Mouse (Mus musculus) C2C12 (cell line): Measurements from ENCODE around the gene Spata13.

ENCODE experiments used
- CEBPB ChIP-seq: IDR thresholded peaks from one replicate; pipeline ENCODE4 v1.6.1; 2011; ENCODE audit warnings: low read depth, mild to moderate bottlenecking, control low read depth, moderate library complexity
- CTCF ChIP-seq: IDR thresholded peaks from one replicate; pipeline ENCODE4 v1.5.1; 2011; ENCODE audit not compliant: control insufficient read depth, insufficient read depth, insufficient read length
- FOSL1 ChIP-seq: IDR thresholded peaks from one replicate; pipeline ENCODE4 v1.8.0; 2011; ENCODE audit warnings: mild to moderate bottlenecking, low read length; ENCODE audit not compliant: poor library complexity, insufficient read depth, severe bottlenecking
- MAX ChIP-seq: IDR thresholded peaks from one replicate; pipeline ENCODE4 v1.6.1; 2011; ENCODE audit warnings: mild to moderate bottlenecking, control low read depth
- MYOG ChIP-seq: IDR thresholded peaks from one replicate; pipeline ENCODE4 v1.6.1; 2011; ENCODE audit not compliant: control insufficient read depth, insufficient read length; ENCODE audit errors: extremely low read depth
- USF1 ChIP-seq: IDR thresholded peaks from one replicate; pipeline ENCODE4 v1.6.1; 2011; ENCODE audit warnings: low read depth, mild to moderate bottlenecking, control low read depth, moderate library complexity

DNA sequence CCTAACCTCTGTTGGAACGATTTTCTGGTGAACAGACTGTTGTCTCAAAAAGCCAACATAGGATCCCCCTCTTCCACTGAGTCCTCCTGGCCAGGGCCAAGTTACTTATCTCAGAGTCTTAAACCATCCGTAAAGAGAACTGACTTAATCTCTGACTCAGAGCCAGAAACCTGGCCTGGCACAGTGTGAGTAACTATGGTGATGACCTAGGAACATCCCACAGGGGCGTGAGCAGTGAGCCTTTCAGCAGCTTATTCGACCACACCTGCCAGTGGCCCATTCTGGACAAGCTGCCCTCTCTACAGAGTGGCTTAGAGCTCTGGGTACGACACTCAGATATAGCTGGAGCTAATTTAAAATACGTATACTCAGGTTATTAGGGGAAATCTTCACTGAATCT is 92.3 kb downstream of the Spata13 start:
- TF ChIP-seq CTCF (no peak), FOSL1 (no peak), MYOG (no peak), MAX (no peak), CEBPB (no peak), USF1 (no peak)
